Mouse (Mus musculus) retina, embryonic 14.5 days (tissue): ENCODE data around the gene Trip12.
A peak's percentile ranks its signal among the peaks of the same experiment; 100 is the strongest.

ENCODE experiments used
- DNase-seq: peaks from one replicate; pipeline ENCODE4 v3.0.0-alpha.2; 2015; ENCODE audit warnings: low spot score

The Trip12 gene

GRCm38 (mm10) chr1:84780630-84781029, 59.7 kb downstream of the Trip12 start:
- DNase-seq, result no peak

DNA sequence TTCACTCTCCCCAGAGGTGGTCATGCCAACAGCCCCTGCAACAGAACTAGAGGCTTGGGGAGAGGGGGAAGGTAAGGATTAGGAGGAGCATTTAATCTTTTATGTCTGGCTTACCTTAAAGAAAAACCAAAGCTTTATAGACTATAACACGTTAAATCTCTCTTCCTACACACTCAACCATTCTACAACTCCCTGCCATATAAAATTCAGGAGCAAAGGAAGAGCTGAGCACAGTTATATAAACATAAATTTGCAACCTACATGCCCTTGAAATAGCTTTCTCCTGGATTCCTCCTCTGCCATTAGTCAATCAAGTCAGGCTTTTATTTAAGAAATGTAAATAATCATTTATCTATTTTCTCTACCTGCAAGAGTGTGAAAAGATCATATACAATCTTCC, 62.9 kb downstream of the Trip12 start:
- DNase-seq, result no peak

GRCm38 (mm10) chr1:84758843-84759242, 81.5 kb downstream of the Trip12 start:
- no peak for DNase-seq

DNA sequence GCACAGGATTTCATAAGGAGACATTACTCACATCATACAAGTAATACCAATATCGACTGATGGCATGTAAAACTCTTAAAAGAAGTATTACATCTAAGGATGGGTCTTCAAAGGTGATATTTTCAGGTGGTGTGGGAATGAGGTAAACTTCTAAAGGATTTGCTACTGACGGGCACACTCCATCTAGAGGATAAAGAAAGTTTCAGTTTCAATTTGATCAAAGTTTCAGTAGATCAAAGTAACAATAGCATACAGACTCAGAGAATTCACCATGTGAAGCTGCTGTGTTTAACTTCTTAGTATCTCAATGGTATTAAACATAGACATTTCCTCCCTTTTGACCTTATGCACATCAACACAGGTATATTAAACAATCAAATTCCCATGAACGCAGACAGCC, 98.2 kb downstream of the Trip12 start:
- no peak for DNase-seq

- DNase-seq, result no peak
Observed at GRCm38 (mm10) chr1:84740080-84740479, 100.2 kb downstream of the Trip12 start.

- no peak for DNase-seq
Observed at GRCm38 (mm10) chr1:84737097-84737496, 103.2 kb downstream of the Trip12 start.

- DNase-seq, result peak; percentile 66
Observed at GRCm38 (mm10) chr1:84733799-84734198, 106.5 kb downstream of the Trip12 start.

- DNase-seq, result no peak
Observed at GRCm38 (mm10) chr1:84731763-84732162, 108.6 kb downstream of the Trip12 start.

DNA sequence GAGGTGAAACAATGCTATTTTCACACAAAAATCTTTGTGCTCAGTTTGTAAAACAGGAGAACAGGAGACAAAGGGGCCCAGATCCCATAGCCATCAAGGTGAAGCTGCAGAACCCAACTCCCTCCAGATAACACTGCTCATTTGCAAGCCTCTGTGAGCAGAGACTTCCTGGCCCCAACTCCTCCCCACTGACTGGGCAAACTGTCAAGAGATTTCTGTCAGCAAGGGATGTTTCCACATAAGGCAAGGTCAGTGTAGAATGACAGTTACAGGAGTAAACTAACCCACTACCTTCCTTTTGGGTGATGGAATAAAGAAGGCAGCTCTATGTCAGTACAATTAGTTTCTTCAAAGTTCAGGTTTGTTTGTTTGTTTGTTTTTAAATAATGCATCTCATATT, 117.5 kb downstream of the Trip12 start:
- DNase-seq, result no peak

DNA sequence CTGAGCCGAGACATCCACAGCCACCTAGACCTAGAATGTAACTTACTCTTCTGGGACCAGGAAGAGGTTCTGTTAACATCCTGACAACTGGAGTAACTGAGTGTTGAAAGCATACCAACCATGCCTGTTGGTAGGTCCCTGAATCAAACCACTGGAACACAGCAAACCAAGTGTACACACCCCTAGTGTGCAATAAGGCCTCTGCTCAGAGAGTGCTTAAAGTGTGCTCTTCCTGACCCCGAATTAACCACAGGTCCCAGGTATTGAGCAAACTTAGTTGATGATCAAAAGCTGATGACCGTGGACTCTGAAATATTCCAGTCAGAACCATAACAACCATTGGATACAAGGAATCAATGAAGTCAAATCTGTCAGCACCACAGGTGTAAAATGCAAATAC, 117.9 kb downstream of the Trip12 start:
- no peak for DNase-seq

DNA sequence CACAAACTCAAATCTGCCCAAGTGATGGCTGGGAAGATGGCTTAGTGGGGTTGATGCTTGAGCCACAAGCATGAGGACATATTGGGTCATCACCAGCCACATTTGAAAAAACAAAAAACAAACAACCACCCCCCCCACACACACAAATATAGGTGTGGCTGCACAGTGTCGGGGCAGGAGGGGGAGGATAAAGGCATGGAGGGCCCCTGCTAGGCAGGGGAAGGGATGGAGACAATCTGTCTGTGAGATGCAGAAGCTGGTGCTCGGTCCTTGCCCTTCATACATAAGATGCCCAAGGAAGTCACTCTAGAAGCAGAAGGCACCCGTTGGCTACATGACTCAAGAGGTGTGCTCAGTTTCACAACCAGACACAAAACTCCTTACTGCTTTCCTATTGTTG, 118.4 kb downstream of the Trip12 start:
- DNase-seq, result no peak

DNA sequence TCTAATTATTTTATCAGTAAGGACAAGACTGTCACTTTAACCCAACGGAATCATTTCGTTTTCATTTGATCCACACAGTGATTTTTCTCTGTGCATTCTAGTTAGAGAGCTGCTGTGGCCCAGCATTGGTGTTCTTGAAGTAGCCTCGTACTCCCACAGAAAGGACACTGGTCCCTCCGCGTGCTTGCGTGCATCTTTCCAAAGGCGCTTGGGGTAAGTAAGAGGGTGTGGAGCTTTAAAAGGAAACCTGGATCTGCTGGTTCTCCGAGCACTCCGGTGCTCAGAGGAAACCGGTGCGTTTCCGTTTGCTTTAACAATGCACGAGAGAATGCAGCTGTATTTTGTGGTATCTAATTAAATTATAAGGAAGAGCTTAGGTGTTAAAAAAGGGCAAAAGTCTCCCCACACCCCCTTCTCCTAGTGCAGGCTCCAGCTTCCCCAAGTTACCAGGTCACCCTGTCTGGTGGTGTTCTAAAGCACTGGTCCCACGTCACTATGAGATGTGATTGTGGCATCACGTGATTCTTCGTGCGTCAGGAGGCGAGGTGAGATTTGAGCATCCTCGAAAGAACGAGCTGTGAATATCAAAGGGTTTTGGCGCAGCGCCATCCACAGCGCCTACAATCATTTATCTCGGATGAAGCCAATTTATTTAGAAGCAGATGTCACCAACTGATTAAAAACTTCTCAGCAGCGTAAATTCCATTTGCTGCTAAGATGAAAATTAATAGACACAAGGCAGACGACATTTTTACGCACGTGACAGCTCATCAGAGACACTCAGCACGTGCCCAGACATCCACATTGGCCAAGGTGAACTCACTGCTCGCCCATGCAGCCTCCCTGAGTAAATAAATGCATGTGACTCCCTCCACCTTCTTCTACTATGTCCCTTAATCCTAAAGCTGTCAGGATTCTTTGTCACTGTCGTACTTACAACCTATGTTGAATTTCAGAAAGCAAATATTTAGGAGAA, 130.2 kb downstream of the Trip12 start:
- peak; percentile 15 for DNase-seq

- peak; percentile 26 for DNase-seq
Observed at GRCm38 (mm10) chr1:84709406-84709805, 130.9 kb downstream of the Trip12 start.

DNA sequence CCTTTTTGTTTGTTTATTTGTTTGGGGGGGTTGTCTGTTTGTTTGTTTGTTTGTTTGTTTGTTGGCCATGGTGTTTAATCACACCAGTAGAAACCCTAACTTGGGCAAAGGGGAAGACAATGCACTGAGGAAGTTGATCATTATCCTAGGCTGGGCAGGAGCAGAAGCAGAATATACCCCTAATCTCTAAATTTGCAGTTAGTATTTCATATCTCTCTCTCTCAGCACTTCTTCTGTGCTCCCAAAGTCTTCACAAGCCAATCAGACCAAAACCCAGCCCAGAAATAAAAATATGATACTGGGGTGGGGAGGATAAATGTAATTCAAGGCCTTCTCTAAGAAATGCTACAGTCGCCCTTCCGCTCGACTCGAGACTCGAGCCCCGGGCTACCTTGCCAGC, 140.1 kb downstream of the Trip12 start:
- no peak for DNase-seq

DNA sequence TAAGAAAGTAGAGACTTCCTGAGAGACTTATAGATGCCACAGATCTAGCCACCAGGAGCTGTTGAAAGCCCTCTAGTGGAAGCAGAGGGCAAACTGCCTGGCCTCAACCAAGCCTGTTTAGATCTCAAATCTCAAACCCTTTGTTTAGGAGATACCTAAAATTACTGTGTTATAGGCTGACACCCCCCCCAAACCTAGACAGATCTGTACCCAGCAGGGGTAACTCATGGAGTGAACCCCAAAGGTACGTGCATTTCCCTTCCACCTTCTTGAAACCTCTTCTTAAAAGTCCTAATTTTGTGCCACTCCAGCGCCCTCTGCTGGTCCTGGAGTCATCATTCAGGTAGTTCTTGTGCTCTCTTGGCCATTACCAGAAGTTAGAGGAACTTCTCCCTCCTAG, 143.2 kb downstream of the Trip12 start:
- peak; percentile 81 for DNase-seq

DNA sequence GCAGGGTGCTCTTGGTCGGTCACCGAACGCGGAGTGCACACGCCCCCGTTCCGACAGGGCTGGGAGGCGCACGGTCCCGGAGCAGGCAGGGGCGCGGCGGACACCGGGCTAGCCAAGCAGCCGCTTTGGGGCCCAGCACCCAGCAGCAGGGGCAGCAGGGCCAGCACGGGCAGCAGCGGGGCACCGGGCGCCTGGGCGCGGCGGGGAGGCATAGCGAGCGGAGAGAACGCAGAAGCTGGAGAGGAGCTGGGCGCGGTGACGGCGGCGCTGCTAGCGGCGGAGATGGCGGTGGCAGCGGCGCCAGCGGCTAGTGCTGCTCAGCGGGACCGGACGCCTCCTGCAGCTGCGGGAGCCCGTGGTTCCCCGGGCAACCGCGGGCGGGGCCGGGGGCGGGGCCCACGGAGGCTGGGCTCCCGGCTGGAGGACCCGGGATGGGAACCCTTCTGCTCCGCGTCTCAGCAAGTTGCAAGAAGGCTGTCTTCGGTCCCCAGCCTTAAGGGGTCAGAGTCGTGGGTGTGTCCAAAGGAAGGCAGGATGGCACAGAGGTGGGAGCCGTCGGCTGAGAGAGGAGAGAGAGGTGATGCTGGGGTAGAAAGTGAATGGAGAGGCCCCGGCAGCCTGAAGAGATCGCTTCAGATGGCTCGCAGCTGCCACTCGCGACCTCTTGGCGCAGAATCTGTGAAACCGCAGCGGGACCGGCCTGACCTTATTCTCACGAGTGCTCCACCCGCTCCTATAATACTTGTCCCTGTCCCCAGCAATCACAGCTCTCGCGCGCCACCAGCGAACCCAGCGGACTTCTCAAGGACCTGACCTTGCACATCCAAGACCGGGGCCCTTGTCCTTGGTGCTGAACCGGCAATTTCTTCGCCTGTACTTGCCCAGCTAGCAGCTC, 144.6 kb downstream of the Trip12 start, which contains the start of gene Dner:
TSS of gene Dner (minus strand) at position 705 of the 895 bp plus-strand sequence.
- DNase-seq, result peak; percentile 90

DNA sequence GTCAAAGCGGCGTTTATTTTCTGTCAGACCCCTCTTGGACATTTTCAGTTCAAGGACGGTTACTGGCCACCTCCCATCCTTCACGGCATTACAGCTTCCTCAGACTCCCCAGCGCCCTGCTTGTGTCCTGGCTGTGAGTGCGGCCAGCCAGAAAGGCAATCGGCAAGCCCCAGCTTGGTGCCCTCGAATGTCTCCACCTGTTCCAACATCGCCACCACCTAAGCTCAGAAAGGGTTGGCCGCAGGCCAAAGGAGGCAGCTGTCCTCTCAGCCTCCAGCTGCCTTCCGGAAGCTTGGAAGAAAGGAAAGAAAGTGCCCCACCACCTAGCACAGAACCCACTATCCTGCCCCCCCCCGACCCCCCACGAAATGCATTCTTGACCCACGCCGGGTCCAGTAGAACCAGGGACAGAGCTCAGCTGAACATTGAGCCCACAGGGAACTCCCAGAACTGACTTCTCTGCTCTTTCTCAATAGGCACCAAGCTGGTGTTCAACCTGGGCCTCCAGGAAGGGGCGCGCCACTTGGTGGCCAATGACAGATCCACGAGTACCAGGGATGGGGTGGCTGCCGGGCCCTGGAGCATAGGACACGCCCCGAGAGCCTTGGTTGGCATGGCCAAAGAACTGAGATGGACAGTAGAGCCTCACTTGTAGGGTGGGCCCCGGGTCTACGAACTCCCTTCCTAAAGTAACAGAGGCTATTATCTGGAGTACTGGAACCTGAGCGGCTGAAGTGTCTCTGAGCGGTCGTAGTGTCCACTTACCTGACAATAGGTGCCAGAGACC, 145.4 kb downstream of the Trip12 start:
- DNase-seq, result peak; percentile 65

DNA sequence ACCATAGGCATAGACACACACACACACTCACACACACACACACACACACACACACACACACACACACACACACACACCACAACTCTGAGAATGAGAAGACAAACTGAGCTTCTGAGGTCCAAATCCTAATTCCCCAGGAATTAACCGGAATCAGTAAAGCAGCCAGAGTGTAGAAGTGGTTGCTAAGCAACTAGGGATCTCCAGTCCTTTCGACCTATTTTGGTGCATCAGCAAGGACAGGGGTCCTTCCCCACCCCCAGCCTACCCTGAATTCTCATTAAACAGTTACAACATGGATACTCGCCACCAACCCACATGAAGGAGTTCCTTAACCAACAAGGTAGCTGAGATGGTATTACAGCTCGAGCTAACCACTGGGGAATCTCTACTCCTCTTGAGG, 162.4 kb downstream of the Trip12 start:
- no peak for DNase-seq
